Mouse (Mus musculus): Measurements from ENCODE around the gene Cers3. TPM values are rescaled to one million over a fixed set of nuclear protein-coding genes. Genes with fewer than 3 reads are reported as not detected.

Gene Cers3
- total and polyA plus RNA-seq, 3 experiments: 0.13 to 0.23 (median 0.19) TPM

GRCm38 (mm10) chr7:66733882-66734281 is 9.4 kb upstream of the Cers3 start:
- H3K9ac ChIP-seq (ENCODE audit: insufficient read depth, low read depth): no peak overlapping the region
- dilution Hi-C loops (cut with MboI; ENCODE audit: extremely low pct_ligation_motif_present, extremely low pct_unique_long_range_greater_than_20kb, low sequenced_read_pairs) (no loop called here), in situ Hi-C loops (cut with MboI; ENCODE audit: low pct_ligation_motif_present, low pct_unique_long_range_greater_than_20kb, low sequenced_read_pairs) (no loop called here)
- H3K4me2 ChIP-seq (ENCODE audit: insufficient read depth, low read depth, poor library complexity, severe bottlenecking): no peak overlapping the region
- no peaks in the 10 kb centered on the region for H3K79me2 ChIP-seq (replicated peaks; ENCODE audit: control insufficient read depth, extremely low read depth, insufficient read depth, poor library complexity, severe bottlenecking)
- TF ChIP-seq ETS1 (conservative IDR thresholded peaks at IDR 0.05; ENCODE audit: low read depth, low read length) (no peak), MAX (IDR thresholded peaks at IDR 0.05; ENCODE audit: low read length) (no peak), IRF4 (IDR thresholded peaks at IDR 0.05; ENCODE audit: low read depth, low read length) (no peak)
- no peaks in the 10 kb centered on the region for H3K27me3 ChIP-seq (replicated peaks)
- H3K4me1 ChIP-seq (ENCODE audit: control insufficient read depth in 1 of 2, insufficient read depth in 2 of 2): no peaks in the 10 kb centered on the region
- H3K4me3 ChIP-seq (replicated peaks in 1 of 3; ENCODE audit: low read depth in 2 of 3, low read length in 2 of 3, poor library complexity in 1 of 3): no peak overlapping the region
- DNase-seq (ENCODE audit: extremely low read depth): no peak
- H3K27ac ChIP-seq (ENCODE audit: insufficient read depth, low read depth): no peak overlapping the region
- H3K9me3 ChIP-seq (replicated peaks; ENCODE audit: low read length): no peaks in the 10 kb centered on the region
- no peaks in the 10 kb centered on the region for H3K36me3 ChIP-seq (replicated peaks in 1 of 2; ENCODE audit: control insufficient read depth in 1 of 2, insufficient read depth in 1 of 2, low read length in 1 of 2)

- no peak overlapping the region for H3K9ac ChIP-seq (ENCODE audit: insufficient read depth, low read depth)
- dilution Hi-C loops (cut with MboI; ENCODE audit: extremely low pct_ligation_motif_present, extremely low pct_unique_long_range_greater_than_20kb, low sequenced_read_pairs): no loop called here
- TF ChIP-seq NRF1 (IDR thresholded peaks at IDR 0.05; ENCODE audit: low read depth, low read length): no peak
- TF ChIP-seq GABPA (IDR thresholded peaks at IDR 0.05; ENCODE audit: insufficient replicate concordance, low read depth, low read length): no peak
- no peak for TF ChIP-seq IRF4 (IDR thresholded peaks at IDR 0.05; ENCODE audit: low read depth, low read length)
- no peak for TF ChIP-seq MAX (IDR thresholded peaks at IDR 0.05; ENCODE audit: low read length)
- TF ChIP-seq CHD1 (IDR thresholded peaks at IDR 0.05; ENCODE audit: low read depth, low read length): no peak
- TF ChIP-seq TBP (conservative IDR thresholded peaks at IDR 0.05; ENCODE audit: low read depth, low read length): no peak
- no peak for TF ChIP-seq ETS1 (conservative IDR thresholded peaks at IDR 0.05; ENCODE audit: low read depth, low read length)
- TF ChIP-seq HCFC1 (IDR thresholded peaks at IDR 0.05; ENCODE audit: low read depth, low read length): no peak
- TF ChIP-seq ELF1 (IDR thresholded peaks at IDR 0.05; ENCODE audit: low read depth, low read length): no peak
- no peak for TF ChIP-seq MYC (IDR thresholded peaks at IDR 0.05; ENCODE audit: low read depth, low read length)
- TF ChIP-seq JUND (conservative IDR thresholded peaks at IDR 0.05; ENCODE audit: low read depth, low read length): no peak
- no peak for TF ChIP-seq USF2 (conservative IDR thresholded peaks at IDR 0.05; ENCODE audit: low read depth, low read length)
- no peak for TF ChIP-seq SMC3 (IDR thresholded peaks at IDR 0.05; ENCODE audit: low read depth, low read length)
- TF ChIP-seq EP300 (IDR thresholded peaks at IDR 0.05; ENCODE audit: low read length): no peak
- TF ChIP-seq SIN3A (IDR thresholded peaks at IDR 0.05; ENCODE audit: low read length): no peak
- TF ChIP-seq NELFE (IDR thresholded peaks at IDR 0.05; ENCODE audit: low read depth, low read length): no peak
- TF ChIP-seq POLR2A (IDR thresholded peaks at IDR 0.05; ENCODE audit: low read depth, low read length): no peak
- TF ChIP-seq E2F4 (IDR thresholded peaks at IDR 0.05; ENCODE audit: insufficient replicate concordance, low read depth, low read length): no peak
- in situ Hi-C loops (cut with MboI; ENCODE audit: low pct_ligation_motif_present, low pct_unique_long_range_greater_than_20kb, low sequenced_read_pairs): no loop called here
- no peaks in the 10 kb centered on the region for H3K9me3 ChIP-seq (replicated peaks; ENCODE audit: low read length)
- H3K36me3 ChIP-seq (replicated peaks in 1 of 2; ENCODE audit: control insufficient read depth in 1 of 2, insufficient read depth in 1 of 2, low read length in 1 of 2): no peaks in the 10 kb centered on the region
- H3K79me2 ChIP-seq (replicated peaks; ENCODE audit: control insufficient read depth, extremely low read depth, insufficient read depth, poor library complexity, severe bottlenecking): no peaks in the 10 kb centered on the region
- no peak overlapping the region for H3K4me2 ChIP-seq (ENCODE audit: insufficient read depth, low read depth, poor library complexity, severe bottlenecking)
- H3K4me1 ChIP-seq (ENCODE audit: control insufficient read depth in 1 of 2, insufficient read depth in 2 of 2): no peaks in the 10 kb centered on the region
- no peak overlapping the region for H3K4me3 ChIP-seq (replicated peaks in 1 of 3; ENCODE audit: low read depth in 2 of 3, low read length in 2 of 3, poor library complexity in 1 of 3)
- no peak overlapping the region for H3K27ac ChIP-seq (ENCODE audit: insufficient read depth, low read depth)
- H3K27me3 ChIP-seq (replicated peaks): no peaks in the 10 kb centered on the region
- no peak for DNase-seq (ENCODE audit: extremely low read depth)
Observed at GRCm38 (mm10) chr7:66734466-66734865, 8.8 kb upstream of the Cers3 start.
